In genomic region chr12:111151422-111152156, GRCm38 (mm10) we compare ENCODE assay signal across 33 mouse cellular contexts. TPM values are rescaled to one million over a fixed set of nuclear protein-coding genes. Genes with fewer than 3 reads are reported as not detected.
DNase-seq lines count a peak whose midpoint lies in the region; ATAC-seq lines count a peak whose summit lies in the region.
"Had no signal": no experiment of that assay in that cellular context is flagged by ENCODE, and none has a peak within 500 bp of the region (broad histone marks: within the 10 kb centered on the region; RNA-seq: fewer than 3 reads in every experiment).

No protein-coding gene starts in this region.

- 40% methylated on average over 5 of the region's 5 CpGs for WGBS in liver, embryonic 12.5 days (ENCODE audit: insufficient replicate concordance)
- 29% methylated on average over 5 of the region's 5 CpGs for WGBS in liver, embryonic 15.5 days (ENCODE audit: insufficient replicate concordance)

- peak; percentile 95 for ATAC-seq in liver, embryonic 12.5 days
- ATAC-seq in liver, embryonic 15.5 days (ENCODE audit: insufficient read depth) = peak; percentile 94
- peak; percentile 33 for ATAC-seq in megakaryocyte progenitor cell, adult 5-6 weeks (replicated peaks; ENCODE audit: poor library complexity)
- ATAC-seq: forebrain, embryonic 14.5 days; forebrain, postnatal 0 days; Patski had no signal

- peak overlapping the region; percentile 53; the same call in 1 of the 2 replicates for H3K9ac ChIP-seq in liver, embryonic 12.5 days
- no peak overlapping the region for H3K9ac ChIP-seq in liver, embryonic 15.5 days
- H3K9ac ChIP-seq: embryonic facial prominence, embryonic 12.5 days; embryonic facial prominence, embryonic 15.5 days; forebrain, postnatal 0 days; heart, embryonic 13.5 days; hindbrain, embryonic 12.5 days; hindbrain, embryonic 15.5 days had no signal

- no peaks in the 10 kb centered on the region for H3K9me3 ChIP-seq in liver, embryonic 12.5 days (replicated peaks)
- no peaks in the 10 kb centered on the region for H3K9me3 ChIP-seq in liver, embryonic 15.5 days (replicated peaks)
- H3K9me3 ChIP-seq: embryonic facial prominence, embryonic 15.5 days; G1E; heart, embryonic 10.5 days; heart, embryonic 13.5 days; hindbrain, embryonic 12.5 days; hindbrain, embryonic 15.5 days had no signal

- no peak overlapping the region for H3K4me3 ChIP-seq in liver, embryonic 12.5 days
- no peak overlapping the region for H3K4me3 ChIP-seq in liver, embryonic 15.5 days (replicated peaks)
- H3K4me3 ChIP-seq: embryonic facial prominence, embryonic 12.5 days; embryonic facial prominence, embryonic 15.5 days; gastrocnemius, adult 2 months; heart, embryonic 10.5 days; heart, embryonic 13.5 days; hindbrain, embryonic 12.5 days; hindbrain, embryonic 15.5 days had no signal

- peak overlapping the region; percentile 32 for H3K4me2 ChIP-seq in liver, embryonic 12.5 days
- peak overlapping the region; percentile 23 for H3K4me2 ChIP-seq in liver, embryonic 15.5 days
- H3K4me2 ChIP-seq: embryonic facial prominence, embryonic 12.5 days; embryonic facial prominence, embryonic 15.5 days; heart, embryonic 13.5 days; hindbrain, embryonic 12.5 days; hindbrain, embryonic 15.5 days had no signal

- H3K27ac ChIP-seq in liver, embryonic 12.5 days = peak overlapping the region; percentile 68
- peak overlapping the region; percentile 68 for H3K27ac ChIP-seq in liver, embryonic 15.5 days (replicated peaks)
- H3K27ac ChIP-seq: embryonic facial prominence, embryonic 12.5 days; embryonic facial prominence, embryonic 15.5 days; gastrocnemius, adult 2 months; heart, embryonic 10.5 days; heart, embryonic 13.5 days; hindbrain, embryonic 12.5 days; hindbrain, embryonic 15.5 days had no signal

- H3K27me3 ChIP-seq in liver, embryonic 12.5 days (replicated peaks) = peaks cover 10% of the 10 kb centered on the region; the same call in 1 of the 2 replicates
- no peaks in the 10 kb centered on the region for H3K27me3 ChIP-seq in liver, embryonic 15.5 days
- H3K27me3 ChIP-seq: CH12.LX; embryonic facial prominence, embryonic 12.5 days; embryonic facial prominence, embryonic 15.5 days; heart, embryonic 13.5 days; hindbrain, embryonic 12.5 days; hindbrain, embryonic 15.5 days had no signal

- peak; percentile 73 for DNase-seq in liver
- DNase-seq in cerebellum, postnatal 14 days = no peak
- DNase-seq in layer of hippocampus, postnatal 36 days = no peak
- DNase-seq in ovary, postnatal 36 days (ENCODE audit: low spot score) = no peak
- DNase-seq: adrenal gland, postnatal 10 days; adrenal gland, postnatal 36 days; B cell, adult 2 months; cerebellum, adult 18-20 months; cerebellum, adult 9-10 months; cerebellum, postnatal 25 days; forebrain, postnatal 0 days; gastrocnemius, adult 2 months; gastrocnemius, postnatal 14 days; heart, adult 18-20 months had no signal

- H3K36me3 ChIP-seq in liver, embryonic 12.5 days = no peaks in the 10 kb centered on the region
- no peaks in the 10 kb centered on the region for H3K36me3 ChIP-seq in liver, embryonic 15.5 days (replicated peaks)
- H3K36me3 ChIP-seq: embryonic facial prominence, embryonic 12.5 days; embryonic facial prominence, embryonic 15.5 days; G1E; heart, embryonic 10.5 days; heart, embryonic 13.5 days; hindbrain, embryonic 12.5 days; hindbrain, embryonic 15.5 days had no signal

- peaks cover 54% of the 10 kb centered on the region for H3K4me1 ChIP-seq in liver, embryonic 12.5 days
- H3K4me1 ChIP-seq in liver, embryonic 15.5 days (replicated peaks) = peaks cover 52% of the 10 kb centered on the region
- H3K4me1 ChIP-seq: hindbrain, embryonic 15.5 days had no signal

RNA-seq across cellular contexts. Expression of gene Traf3, which starts 14.6 kb away (rescaled TPM):
- polyA plus RNA-seq in liver, embryonic 12.5 days (2016; fragmentation: Nextera tagmentation; extraction: Ambion mirVana) = 5.6 and 6.2 TPM in 2 replicates
- polyA plus RNA-seq in liver, embryonic 15.5 days (2015; fragmentation: Nextera tagmentation; extraction: Ambion mirVana) = 2.2 and 2.3 TPM in 2 replicates
- 12.0 and 12.4 TPM in 2 replicates for total RNA-seq in megakaryocyte progenitor cell, adult 5-6 weeks (2015)
- total RNA-seq in megakaryocyte progenitor cell, adult 5-6 weeks (2017) = 24.1 and 24.5 TPM in 2 replicates
- 10 to 100 TPM; 71.9 to 86.6 TPM for total RNA-seq in layer of hippocampus, postnatal 36 days (2021)
- polyA plus RNA-seq: G1E had no signal

RNA-seq across cellular contexts. Expression of gene 4930595D18Rik, which starts 32.7 kb away (rescaled TPM):
- not detected in 2 replicates for polyA plus RNA-seq in liver, embryonic 12.5 days (2016; fragmentation: Nextera tagmentation; extraction: Ambion mirVana)
- not detected in 2 replicates for polyA plus RNA-seq in liver, embryonic 15.5 days (2015; fragmentation: Nextera tagmentation; extraction: Ambion mirVana)
- total RNA-seq in megakaryocyte progenitor cell, adult 5-6 weeks (2015) = not detected in 2 replicates
- not detected in 2 replicates for total RNA-seq in megakaryocyte progenitor cell, adult 5-6 weeks (2017)
- total RNA-seq in layer of hippocampus, postnatal 36 days (2021) = not detected
- total RNA-seq: adrenal gland, adult 18-20 months; adrenal gland, postnatal 10 days; adrenal gland, postnatal 36 days; CH12.LX; gastrocnemius, postnatal 14 days; heart, adult 18-20 months; heart, postnatal 25 days; hematopoietic stem cell, adult 5-6 weeks had no signal
- polyA plus RNA-seq: embryonic facial prominence, embryonic 12.5 days; embryonic facial prominence, embryonic 15.5 days; forebrain, embryonic 11.5 days; forebrain, embryonic 14.5 days; forebrain, postnatal 0 days; frontal cortex, adult 2 months; G1E; heart, embryonic 10.5 days; heart, embryonic 13.5 days; heart, embryonic 16.5 days; hindbrain, embryonic 12.5 days; hindbrain, embryonic 15.5 days; Patski had no signal

Comparison
In these comparisons a context has a peak if more than half of its experiments do, and no peak if none do; other contexts are left out.
1. ATAC-seq: peak in every context shown above with its lines; median percentile 95 in liver, embryonic 12.5 days; 94 in liver, embryonic 15.5 days; 33 in megakaryocyte progenitor cell, adult 5-6 weeks.